Mouse (Mus musculus) heart, postnatal 0 days (tissue): ENCODE measurements at regions not wholly inside any gene's neighbourhood (a gene's known extent, or its start where the extent isn't known, plus 50 kb on each side); places are given as distances from the start of the nearest gene placed in this dataset.

Experiments
- ATAC-seq: fragments of 200-750 bp; cut with Nextera tagmentation; 2 replicates; pipeline ENCODE4 v1.8.0; 2017; ENCODE audit warnings: low read depth, moderate number of reproducible peaks, moderate library complexity; ENCODE audit not compliant: insufficient read depth
- DNase-seq: peaks from one replicate; pipeline ENCODE4 v3.0.0-alpha.2; 2016; ENCODE audit warnings: low spot score
- H3K27ac ChIP-seq: fragments of 300-500 bp; sonication (generic); 2 replicates; pipeline ENCODE4 v1.5.1; 2014; ENCODE audit warnings: low read depth, mild to moderate bottlenecking
- H3K27me3 ChIP-seq: fragments of 300-500 bp; sonication (generic); 2 replicates; pipeline ENCODE4 v1.6.1; 2014; ENCODE audit warnings: low read length, mixed read lengths; ENCODE audit not compliant: control insufficient read depth, insufficient read depth
- H3K36me3 ChIP-seq: fragments of 300-500 bp; sonication (generic); replicated peaks from 2 replicates; pipeline ENCODE4 v1.6.1; 2014; ENCODE audit warnings: low read length, mixed read lengths; ENCODE audit not compliant: control insufficient read depth, insufficient read depth
- H3K4me1 ChIP-seq: fragments of 300-500 bp; sonication (generic); 2 replicates; pipeline ENCODE4 v1.6.1; 2014; ENCODE audit warnings: antibody characterized with exemption; ENCODE audit not compliant: control insufficient read depth, insufficient read depth
- H3K4me2 ChIP-seq: fragments of 300-500 bp; sonication (generic); 2 replicates; pipeline ENCODE4 v1.6.1; 2014; ENCODE audit warnings: low read depth, mild to moderate bottlenecking, low read length, moderate library complexity
- H3K4me3 ChIP-seq: fragments of 300-500 bp; sonication (generic); 2 replicates; pipeline ENCODE4 v1.5.1; 2014; ENCODE audit warnings: low read depth, low read length
- H3K9ac ChIP-seq: fragments of 300-500 bp; sonication (generic); replicated peaks from 2 replicates; pipeline ENCODE4 v1.6.1; 2014; ENCODE audit warnings: low read depth, low read length, mixed read lengths
- H3K9me3 ChIP-seq: fragments of 300-500 bp; sonication (generic); replicated peaks from 2 replicates; pipeline ENCODE4 v1.6.1; 2016; ENCODE audit warnings: low read length; ENCODE audit not compliant: control insufficient read depth
- CTCF ChIP-seq: IDR thresholded peaks from 2 replicates; pipeline ENCODE4 v1.5.1; 2016; ENCODE audit warnings: antibody characterized with exemption, control low read depth, low read depth
- EP300 ChIP-seq: IDR thresholded peaks from 2 replicates; pipeline ENCODE4 v1.6.1; 2016; ENCODE audit warnings: antibody characterized with exemption, low read depth
- WGBS: fragments of 180-500 bp; shearing (Covaris S2); extraction: QIAGEN DNeasy Blood & Tissue Kit; methylation state at CpG from one replicate; pipeline ENCODE4 v1.1.7; 2014; 5-methylcytosine and 5-hydroxymethylcytosine counted together

GRCm38 (mm10) chr13:75420726-75421125, 285.8 kb upstream of the Ell2 start:
- Histone ChIP-seq H3K9me3 (no peaks in the 10 kb centered on the region; the same call in 1 of the 2 replicates), H3K4me1 (no peaks in the 10 kb centered on the region), H3K4me3 (no peak overlapping the region), H3K36me3 (no peaks in the 10 kb centered on the region), H3K27ac (no peak overlapping the region), H3K27me3 (no peaks in the 10 kb centered on the region), H3K9ac (no peak overlapping the region), H3K4me2 (no peak overlapping the region)
- 60% methylated on average over 2 of the region's 2 CpGs for WGBS
- TF ChIP-seq EP300 (no peak), CTCF (no peak)
- no peak for DNase-seq
- no peak for ATAC-seq

GRCm38 (mm10) chr13:75426971-75427370, 279.6 kb upstream of the Ell2 start:
- WGBS = 63% methylated on average over 3 of the region's 3 CpGs
- H3K9me3 ChIP-seq = no peaks in the 10 kb centered on the region
- ATAC-seq (no peak), DNase-seq (no peak)
- no peaks in the 10 kb centered on the region for H3K27me3 ChIP-seq
- no peaks in the 10 kb centered on the region for H3K4me1 ChIP-seq
- H3K36me3 ChIP-seq = no peaks in the 10 kb centered on the region
- H3K27ac ChIP-seq = no peak overlapping the region
- TF ChIP-seq EP300 = no peak
- TF ChIP-seq CTCF = no peak
- H3K9ac ChIP-seq = no peak overlapping the region
- H3K4me2 ChIP-seq = no peak overlapping the region
- H3K4me3 ChIP-seq = no peak overlapping the region

GRCm38 (mm10) chr13:75439170-75439569, 267.4 kb upstream of the Ell2 start:
- Histone ChIP-seq H3K9ac (no peak overlapping the region), H3K4me2 (no peak overlapping the region), H3K4me1 (no peaks in the 10 kb centered on the region), H3K27ac (no peak overlapping the region), H3K36me3 (no peaks in the 10 kb centered on the region), H3K27me3 (no peaks in the 10 kb centered on the region), H3K9me3 (no peaks in the 10 kb centered on the region), H3K4me3 (no peak overlapping the region)
- DNase-seq (no peak), ATAC-seq (no peak)
- WGBS = 64% methylated on average over 2 of the region's 2 CpGs
- TF ChIP-seq CTCF (no peak), EP300 (no peak)

- no peak overlapping the region for H3K4me2 ChIP-seq
- H3K4me3 ChIP-seq = no peak overlapping the region
- H3K36me3 ChIP-seq = no peaks in the 10 kb centered on the region
- no peaks in the 10 kb centered on the region for H3K27me3 ChIP-seq
- 92% methylated on average over 6 of the region's 6 CpGs for WGBS
- no peaks in the 10 kb centered on the region for H3K9me3 ChIP-seq
- no peak overlapping the region for H3K9ac ChIP-seq
- no peak for DNase-seq
- no peak for TF ChIP-seq EP300
- ATAC-seq = no peak
- no peak overlapping the region for H3K27ac ChIP-seq
- no peaks in the 10 kb centered on the region for H3K4me1 ChIP-seq
Observed at GRCm38 (mm10) chr13:75440051-75440450, 266.5 kb upstream of the Ell2 start.

GRCm38 (mm10) chr13:75460335-75460878, 246.2 kb upstream of the Ell2 start:
- TF ChIP-seq CTCF (no peak), EP300 (no peak)
- ATAC-seq (no peak), DNase-seq (no peak)
- Histone ChIP-seq H3K9ac (no peak overlapping the region), H3K27ac (no peak overlapping the region), H3K4me1 (no peaks in the 10 kb centered on the region), H3K4me3 (no peak overlapping the region), H3K27me3 (no peaks in the 10 kb centered on the region), H3K4me2 (no peak overlapping the region), H3K36me3 (no peaks in the 10 kb centered on the region), H3K9me3 (no peaks in the 10 kb centered on the region)
- WGBS = 40% methylated on average over 1 of the region's 1 CpGs

GRCm38 (mm10) chr13:75461273-75461672, 245.3 kb upstream of the Ell2 start:
- no peaks in the 10 kb centered on the region for H3K9me3 ChIP-seq
- no peak for TF ChIP-seq EP300
- no peak for TF ChIP-seq CTCF
- no peak overlapping the region for H3K4me2 ChIP-seq
- no peaks in the 10 kb centered on the region for H3K4me1 ChIP-seq
- H3K27me3 ChIP-seq = no peaks in the 10 kb centered on the region
- ATAC-seq = no peak
- H3K27ac ChIP-seq = no peak overlapping the region
- no peaks in the 10 kb centered on the region for H3K36me3 ChIP-seq
- no peak overlapping the region for H3K4me3 ChIP-seq
- no peak overlapping the region for H3K9ac ChIP-seq
- no peak for DNase-seq
- 46% methylated on average over 2 of the region's 2 CpGs for WGBS
